Mouse (Mus musculus) mouse embryonic stem cell (cell line): ENCODE measurements around the gene Gm21822.
"Not testable (repeated sequence)": the region's sequence is repeated elsewhere in the genome, so short reads cannot be mapped to it uniquely, and the experiment has no call there.

Experiments
- in situ Hi-C, 2 experiments: fragments of 300-500 bp; cut with MboI; formaldehyde crosslinking; loops; 1 replicate in 1 of 2; 3 replicates in 1 of 2; pipeline ENCODE4 v1.14.3; 2019 to 2020; ENCODE audit warnings: low sequenced_read_pairs in 2 of 2, low pct_unique_long_range_greater_than_20kb in 1 of 2, mixed read lengths in 1 of 2; ENCODE audit not compliant: unreplicated experiment in 1 of 2

Gene Gm21822

DNA sequence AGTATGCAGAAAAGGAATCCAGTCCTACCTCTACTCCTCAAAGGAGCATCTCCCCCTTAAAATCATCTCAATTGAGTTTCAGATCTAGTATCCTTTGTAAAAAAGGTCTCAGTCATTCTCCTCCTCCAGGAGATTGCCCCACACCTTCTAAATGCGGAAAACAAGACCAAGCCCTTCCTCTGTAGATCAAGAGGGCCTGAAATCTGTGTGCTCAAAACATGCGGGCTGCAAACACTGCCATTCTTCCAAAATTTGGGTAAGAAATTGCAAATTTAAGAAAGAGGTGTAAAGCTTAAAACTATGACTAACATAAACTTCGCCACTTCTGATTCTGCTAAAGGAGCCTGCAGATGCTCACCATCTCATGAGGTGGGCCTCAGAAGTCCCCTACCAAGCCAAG is at the start of gene Gm21822:
TSS of gene Gm21822 (plus strand) at position 301 of the 400 bp plus-strand sequence.
- in situ Hi-C loops, result not testable (repeated sequence)
